In the genomic region with DNA sequence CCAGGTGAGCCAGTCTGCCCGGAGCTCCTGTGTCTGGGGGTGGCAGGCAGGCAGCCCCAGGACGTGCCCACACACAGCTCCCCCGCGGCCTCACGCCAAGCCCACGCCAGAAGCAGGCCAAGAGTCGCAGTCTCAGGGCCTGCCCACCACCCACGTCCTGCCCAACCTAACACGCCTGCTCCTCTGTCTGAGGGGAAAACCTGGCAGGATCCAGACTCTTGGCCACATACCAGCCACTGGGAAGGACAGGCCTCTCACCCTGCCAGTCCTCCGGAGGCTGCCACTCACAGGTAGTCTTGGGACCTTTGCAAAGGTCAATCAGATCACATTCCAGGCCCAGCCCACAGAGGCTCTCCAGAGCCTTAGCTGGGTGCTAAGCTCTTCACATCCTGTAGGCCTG, we compare ENCODE assay signal across 12 mouse cellular contexts. TPM values are rescaled to one million over a fixed set of nuclear protein-coding genes. Genes with fewer than 3 reads are reported as not detected.
DNase-seq lines count a peak whose midpoint lies in the region; ATAC-seq and TF ChIP-seq lines count a peak whose summit lies in the region.
"Had no signal": no experiment of that assay in that cellular context is flagged by ENCODE, and none has a peak within 500 bp of the region (broad histone marks: within the 10 kb centered on the region; RNA-seq: fewer than 3 reads in every experiment).

No protein-coding gene starts in this region.

- no peak overlapping the region for H3K4me2 ChIP-seq in kidney, postnatal 0 days (ENCODE audit: low read length)
- H3K4me2 ChIP-seq in lung, postnatal 0 days (replicated peaks; ENCODE audit: low read depth, low read length): no peak overlapping the region
- H3K4me2 ChIP-seq: hindbrain, embryonic 13.5 days had no signal

- no peak overlapping the region for H3K9ac ChIP-seq in kidney, postnatal 0 days (ENCODE audit: low read depth, low read length)
- H3K9ac ChIP-seq in lung, postnatal 0 days (replicated peaks; ENCODE audit: low read depth): no peak overlapping the region
- H3K9ac ChIP-seq: hindbrain, embryonic 13.5 days; liver, embryonic 14.5 days had no signal

- TF ChIP-seq EP300 in lung, postnatal 0 days (IDR thresholded peaks at IDR 0.05): no peak; the same call in 1 of the 2 replicates

- peaks cover 34% of the 10 kb centered on the region for H3K4me1 ChIP-seq in heart, embryonic 10.5 days
- H3K4me1 ChIP-seq in kidney, postnatal 0 days (replicated peaks; ENCODE audit: insufficient read depth, low read length): peaks cover 11% of the 10 kb centered on the region; the same call in 1 of the 2 replicates
- H3K4me1 ChIP-seq in lung, postnatal 0 days (ENCODE audit: insufficient read depth, low read depth, low read length): peaks cover 21% of the 10 kb centered on the region; the same call in 1 of the 2 replicates

- 81% methylated on average over 10 of the region's 10 CpGs for WGBS in heart, embryonic 10.5 days
- WGBS in kidney, postnatal 0 days: 64% methylated on average over 10 of the region's 10 CpGs
- 37% methylated on average over 10 of the region's 10 CpGs for whole genome bisulfite sequencing in lung, postnatal 0 days

- ATAC-seq in kidney, postnatal 0 days (replicated peaks; ENCODE audit: low FRiP score, low read depth): 0 out of 2 replicates have a peak, but pooled peaks have one; percentile 47
- ATAC-seq in lung, postnatal 0 days: peak; percentile 70
- ATAC-seq in CD4-positive, CD25-positive, alpha-beta regulatory T cell, adult 4 months: no peak
- ATAC-seq: Patski had no signal

- no peaks in the 10 kb centered on the region for H3K36me3 ChIP-seq in heart, embryonic 10.5 days
- H3K36me3 ChIP-seq in kidney, postnatal 0 days (ENCODE audit: insufficient read depth, low read length): no peaks in the 10 kb centered on the region
- no peaks in the 10 kb centered on the region for H3K36me3 ChIP-seq in lung, postnatal 0 days (ENCODE audit: insufficient read depth, low read length)
- H3K36me3 ChIP-seq: hindbrain, embryonic 13.5 days had no signal

- no peak overlapping the region for H3K4me3 ChIP-seq in heart, embryonic 10.5 days
- H3K4me3 ChIP-seq in kidney, postnatal 0 days (replicated peaks; ENCODE audit: low read depth, low read length): no peak overlapping the region
- no peak overlapping the region for H3K4me3 ChIP-seq in lung, postnatal 0 days (ENCODE audit: low read depth, low read length)
- H3K4me3 ChIP-seq: hindbrain, embryonic 13.5 days had no signal

- no peak for TF ChIP-seq CTCF in kidney, postnatal 0 days (IDR thresholded peaks at IDR 0.05; ENCODE audit: low read depth)
- no peak for TF ChIP-seq CTCF in lung, postnatal 0 days (IDR thresholded peaks at IDR 0.05)

- DNase-seq in heart, embryonic 10.5 days (ENCODE audit: low spot score): no peak
- DNase-seq in heart, adult 11 months: no peak
- peak; percentile 32 for DNase-seq in ZHBTc4 (ENCODE audit: low read depth, low spot score)
- DNase-seq in kidney, postnatal 0 days (ENCODE audit: low spot score): no peak
- DNase-seq in lung, postnatal 0 days (ENCODE audit: low spot score): peak; percentile 87
- DNase-seq in c-Kit-positive CD71-positive TER-119-positive erythroid progenitor cells, embryonic 14.5 days (ENCODE audit: low spot score): no peak
- no peak for DNase-seq in thymus, postnatal 25 days
- DNase-seq: thymus, postnatal 14 days had no signal

- H3K27ac ChIP-seq in heart, embryonic 10.5 days: 0 out of 2 replicates have a peak overlapping the region, but pooled peaks have one; percentile 22
- H3K27ac ChIP-seq in kidney, postnatal 0 days: peak overlapping the region; percentile 57
- peak overlapping the region; percentile 80 for H3K27ac ChIP-seq in lung, postnatal 0 days (ENCODE audit: low read length)
- H3K27ac ChIP-seq: hindbrain, embryonic 13.5 days; liver, embryonic 14.5 days had no signal

- H3K27me3 ChIP-seq in heart, embryonic 10.5 days (ENCODE audit: insufficient read depth, poor library complexity, severe bottlenecking): 0 out of 2 replicates have a peak, but pooled peaks cover 8% of the 10 kb centered on the region
- no peaks in the 10 kb centered on the region for H3K27me3 ChIP-seq in kidney, postnatal 0 days (ENCODE audit: insufficient read depth, low read length)
- no peaks in the 10 kb centered on the region for H3K27me3 ChIP-seq in lung, postnatal 0 days (replicated peaks; ENCODE audit: insufficient read depth, low read length)
- H3K27me3 ChIP-seq: hindbrain, embryonic 13.5 days; Patski had no signal

- no peaks in the 10 kb centered on the region for H3K9me3 ChIP-seq in heart, embryonic 10.5 days
- no peaks in the 10 kb centered on the region for H3K9me3 ChIP-seq in kidney, postnatal 0 days (replicated peaks; ENCODE audit: low read length)
- H3K9me3 ChIP-seq in lung, postnatal 0 days (ENCODE audit: low read length): no peaks in the 10 kb centered on the region
- H3K9me3 ChIP-seq: hindbrain, embryonic 13.5 days had no signal

RNA-seq across cellular contexts. Expression of a gene that starts 27.2 kb away (rescaled TPM):
- 0.14 and 2.7 TPM in 2 replicates for polyA plus RNA-seq in heart, embryonic 10.5 days (2016; fragmentation: Nextera tagmentation; extraction: Ambion mirVana)
- 1.9 and 2.3 TPM in 2 replicates for polyA plus RNA-seq in kidney, postnatal 0 days (2015; fragmentation: Nextera tagmentation; extraction: Ambion mirVana)
- 28.9 and 29.8 TPM in 2 replicates for polyA plus RNA-seq in lung, postnatal 0 days (2015; fragmentation: Nextera tagmentation; extraction: Ambion mirVana)
- 1 to 10 TPM in 1 of 2 experiments, under 1 TPM in 1; 0.47 to 1.1 TPM for polyA plus RNA-seq in CD4-positive, CD25-positive, alpha-beta regulatory T cell, adult 4 months (2017; shearing (Covaris generic))

RNA-seq across cellular contexts. Expression of a gene that starts 39.9 kb away (rescaled TPM):
- 0.14 and 0.49 TPM in 2 replicates for polyA plus RNA-seq in heart, embryonic 10.5 days (2016; fragmentation: Nextera tagmentation; extraction: Ambion mirVana)
- polyA plus RNA-seq in kidney, postnatal 0 days (2015; fragmentation: Nextera tagmentation; extraction: Ambion mirVana): 0.26 and 0.28 TPM in 2 replicates
- 20.1 and 21.7 TPM in 2 replicates for polyA plus RNA-seq in lung, postnatal 0 days (2015; fragmentation: Nextera tagmentation; extraction: Ambion mirVana)
- polyA plus RNA-seq in CD4-positive, CD25-positive, alpha-beta regulatory T cell, adult 4 months (2017; shearing (Covaris generic)): 1 to 10 TPM; 6.7 to 7.4 TPM
- polyA plus RNA-seq: Patski had no signal

Comparison
In these comparisons a context has a peak if more than half of its experiments do, and no peak if none do; other contexts are left out.
1. DNase-seq: peak in ZHBTc4 (single experiment) and lung, postnatal 0 days (single experiment); none in heart, embryonic 10.5 days (single experiment), heart, adult 11 months (single experiment), kidney, postnatal 0 days (single experiment), c-Kit-positive CD71-positive TER-119-positive erythroid progenitor cells, embryonic 14.5 days (single experiment) and thymus, postnatal 25 days (single experiment).
2. H3K27ac ChIP-seq: peak in every context shown above with its lines; median percentile 80 in lung, postnatal 0 days; 57 in kidney, postnatal 0 days; 22 in heart, embryonic 10.5 days.